Mouse (Mus musculus) WW6 (cell line): ENCODE results near the gene Ccdc69.
A peak's percentile ranks its signal among the peaks of the same experiment; 100 is the strongest.
"Not testable (repeated sequence)": the region's sequence is repeated elsewhere in the genome, so short reads cannot be mapped to it uniquely, and the experiment has no call there.

ENCODE experiments used
- DNase-seq: peaks from one replicate; pipeline ENCODE4 v3.0.0-alpha.2; 2013; ENCODE audit warnings: low read depth, low spot score

Gene Ccdc69

DNA sequence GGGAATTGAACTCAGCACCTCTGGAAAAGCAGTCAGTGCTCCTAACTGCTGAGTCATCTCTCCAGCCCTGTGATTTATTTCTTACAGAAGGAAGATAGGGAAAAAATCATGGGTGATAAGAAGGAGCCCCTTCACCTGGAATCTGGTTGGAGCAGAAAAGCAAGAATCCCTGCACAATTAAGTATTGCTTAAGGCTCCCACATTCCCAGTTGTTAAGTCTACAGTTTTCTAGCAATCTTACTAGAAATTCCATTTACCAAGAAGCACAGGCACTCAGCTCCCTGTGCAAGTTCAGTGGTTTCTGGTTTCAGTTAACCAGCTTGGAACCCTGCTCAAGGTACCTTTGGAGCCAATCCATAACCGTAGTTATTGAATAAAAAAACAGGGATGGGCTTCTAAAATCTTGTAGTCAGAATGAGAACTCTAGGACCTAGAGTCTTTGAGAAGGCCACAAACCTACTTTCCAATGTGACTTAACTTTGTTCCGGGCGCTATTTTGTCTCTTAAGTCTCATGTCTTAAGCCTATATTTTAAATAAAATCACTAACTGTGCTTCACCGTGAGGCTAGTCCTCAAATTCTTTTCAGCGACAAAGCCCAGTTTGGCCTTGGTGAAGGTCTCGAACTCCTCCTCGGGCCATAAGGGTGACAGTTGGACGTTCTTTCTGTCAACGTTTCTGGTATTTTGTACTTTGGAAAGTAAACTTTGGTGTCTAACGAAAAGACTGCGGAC is 19.0 kb upstream of the Ccdc69 start:
- DNase-seq = no peak

DNA sequence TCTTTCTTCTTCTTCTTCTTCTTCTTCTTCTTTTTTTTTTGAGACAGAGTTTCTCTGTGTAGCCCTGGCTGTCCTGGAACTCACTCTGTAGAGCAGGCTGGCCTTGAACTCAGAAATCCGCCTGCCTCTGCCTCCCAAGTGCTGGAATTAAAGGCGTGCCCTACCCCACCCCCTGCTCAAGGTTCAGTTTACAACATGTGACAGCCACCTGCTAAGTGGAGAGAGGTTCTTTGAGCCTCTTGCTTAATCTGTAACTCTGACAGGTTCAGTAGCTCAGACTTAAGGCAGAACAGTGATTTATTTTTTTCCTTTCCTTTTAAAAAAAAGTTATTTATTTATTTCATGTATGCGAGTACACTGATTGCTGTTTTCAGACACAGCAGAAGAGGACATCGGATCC is 18.4 kb upstream of the Ccdc69 start:
- not testable (repeated sequence) for DNase-seq

DNA sequence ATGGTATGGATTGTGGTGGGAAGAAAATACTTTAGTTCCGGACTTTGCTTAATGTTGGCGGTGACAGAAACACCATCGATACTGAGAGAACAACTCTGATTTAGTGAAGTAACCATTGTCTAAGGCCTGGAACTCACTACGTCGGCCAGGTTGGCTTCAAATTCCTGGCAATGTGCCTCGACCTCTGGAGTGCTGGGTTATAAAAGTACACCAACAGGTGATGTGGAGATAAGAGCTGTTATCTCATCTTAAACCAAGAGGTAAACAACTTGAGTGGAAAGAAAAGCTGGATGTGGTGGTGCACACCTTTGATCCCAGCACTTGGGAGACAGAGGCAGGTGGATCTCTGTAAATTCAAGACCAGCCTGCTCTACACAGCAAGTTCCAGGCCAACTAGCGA is 15.2 kb upstream of the Ccdc69 start:
- DNase-seq = no peak

DNA sequence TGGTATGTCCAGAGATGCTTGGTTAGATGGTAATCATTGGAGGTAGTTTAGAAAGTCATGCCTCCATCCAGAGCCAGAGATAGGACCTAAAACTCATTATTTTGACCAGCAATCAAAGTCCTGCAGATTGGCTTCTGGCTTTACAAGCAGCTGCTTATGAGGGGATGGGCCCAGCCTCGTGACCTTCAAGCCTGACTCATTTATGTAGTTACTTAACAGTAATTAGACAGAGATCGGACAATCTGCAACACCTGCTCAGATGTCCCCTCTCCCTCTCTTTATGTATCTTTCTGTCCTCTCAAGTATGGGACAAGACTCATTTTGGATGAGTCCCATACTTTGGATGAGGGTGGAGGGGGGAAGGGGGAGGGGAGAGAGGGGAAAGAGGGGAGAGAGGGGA is 12.0 kb upstream of the Ccdc69 start:
- no peak for DNase-seq

DNA sequence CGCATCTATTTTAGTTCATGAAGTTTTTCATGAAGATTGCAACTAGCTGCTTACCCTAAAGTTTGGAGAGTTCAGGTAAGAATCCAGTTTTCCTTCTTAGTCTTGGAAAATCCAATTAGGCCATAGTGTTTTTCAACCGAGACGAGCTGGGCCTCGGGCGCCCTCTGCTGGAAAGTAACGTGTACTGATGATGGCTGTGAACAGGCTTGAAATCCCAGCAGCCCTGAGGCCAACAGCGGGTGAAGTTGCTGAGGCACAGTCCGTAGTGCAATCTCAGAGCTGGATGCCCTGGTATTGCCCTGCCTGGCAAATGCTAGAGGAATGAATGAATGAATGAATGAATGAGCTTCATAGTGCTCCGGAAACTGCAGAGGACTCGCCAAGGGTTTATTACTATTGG is 9.1 kb upstream of the Ccdc69 start:
- peak; percentile 53 for DNase-seq

DNA sequence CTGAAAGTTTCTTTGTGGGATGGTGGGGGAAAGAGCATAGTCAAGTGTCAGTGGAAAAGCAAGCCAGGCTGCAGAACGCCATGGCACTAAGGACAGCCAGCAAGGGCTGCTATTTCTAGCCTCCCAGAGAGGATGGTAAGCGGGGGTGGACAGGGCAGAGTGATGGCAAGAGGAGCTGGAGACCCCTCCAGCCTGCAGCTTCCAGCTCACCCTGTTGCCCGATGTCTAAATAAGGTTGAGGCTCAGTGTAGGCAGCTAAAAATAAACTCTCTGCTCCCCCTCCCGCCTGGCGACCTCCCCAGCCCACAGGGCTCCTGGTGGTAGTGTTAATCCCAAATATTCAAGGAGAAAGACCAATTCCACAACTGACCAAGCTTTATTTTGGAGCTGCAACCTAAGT is 7.5 kb upstream of the Ccdc69 start:
- no peak for DNase-seq

DNA sequence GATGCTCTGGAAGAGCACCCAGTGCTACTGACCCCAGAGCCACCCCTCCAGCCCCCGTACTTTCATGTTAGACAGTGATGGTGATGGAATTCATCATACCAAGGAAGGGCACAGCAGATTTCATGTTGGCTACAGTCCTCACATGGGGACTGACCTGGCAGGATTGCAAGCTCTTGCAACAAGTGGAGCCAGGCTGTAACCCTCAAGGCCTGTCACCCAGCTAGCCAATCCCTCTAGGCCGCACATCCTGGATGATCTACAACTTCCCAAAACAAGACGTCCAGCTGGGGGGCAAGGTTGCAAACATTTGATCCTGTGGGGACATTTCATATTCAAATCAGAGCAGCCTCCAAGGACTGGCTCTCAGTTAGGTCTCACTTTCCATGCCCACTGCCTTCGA is 6.7 kb upstream of the Ccdc69 start:
- no peak for DNase-seq

DNA sequence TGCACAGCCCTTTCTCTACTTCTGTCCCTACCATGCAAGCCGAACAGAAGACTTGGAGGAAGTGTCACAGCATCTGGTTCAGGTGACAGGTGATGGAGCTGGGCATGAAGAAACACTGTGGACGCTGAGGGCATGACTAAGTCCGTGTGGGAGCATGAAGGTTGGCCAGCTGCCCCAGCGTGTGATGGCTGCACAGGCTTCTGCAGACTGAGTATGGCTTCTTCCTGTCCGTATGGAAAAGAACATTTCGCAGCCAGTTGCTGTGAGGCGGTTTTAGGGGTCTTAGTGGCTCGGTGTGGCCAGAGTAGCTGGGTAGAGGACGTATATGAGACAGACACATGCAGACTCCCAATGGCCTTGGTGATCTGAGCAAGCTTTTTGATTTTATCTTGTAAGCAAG is 3.3 kb upstream of the Ccdc69 start:
- DNase-seq = no peak

DNA sequence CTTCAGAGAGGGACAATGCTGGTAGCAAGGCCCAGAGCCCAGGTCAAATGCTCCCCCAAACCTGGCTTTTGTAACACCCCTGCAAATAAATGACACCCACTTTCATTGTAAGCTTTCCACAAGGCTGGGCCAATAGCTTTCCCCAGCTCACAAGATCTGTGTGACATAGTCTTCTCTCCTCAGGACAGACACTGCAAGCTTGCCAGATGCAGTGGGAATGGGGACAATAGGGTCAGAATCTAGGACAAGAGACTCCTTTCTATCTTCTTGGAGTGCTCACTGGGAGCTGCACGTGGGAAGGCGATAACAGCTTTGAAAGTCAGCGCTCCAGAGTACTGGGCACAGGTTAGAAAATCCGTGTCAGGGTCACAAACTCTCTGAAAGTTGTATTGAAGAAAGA is 1.2 kb upstream of the Ccdc69 start:
- no peak for DNase-seq

DNA sequence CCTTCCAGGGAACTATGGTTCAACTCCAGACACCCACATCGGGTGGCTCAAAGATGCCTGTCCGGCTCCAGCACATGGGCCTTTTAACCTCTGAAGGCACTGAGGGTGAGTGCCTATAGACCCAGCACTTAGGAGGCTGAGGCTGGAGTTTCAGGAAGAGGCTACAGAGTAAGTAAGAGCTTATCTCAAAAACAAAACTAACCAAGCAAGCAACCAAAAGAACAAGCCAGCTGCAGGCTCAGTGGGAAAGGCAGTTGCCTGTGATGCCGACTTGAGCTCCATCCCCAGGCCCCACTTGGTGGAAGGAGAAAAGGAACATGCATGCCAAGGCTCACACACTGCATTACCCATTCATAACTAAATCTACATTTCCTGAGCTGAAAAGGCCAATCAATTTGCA is 571 bp upstream of the Ccdc69 start:
- no peak for DNase-seq

DNA sequence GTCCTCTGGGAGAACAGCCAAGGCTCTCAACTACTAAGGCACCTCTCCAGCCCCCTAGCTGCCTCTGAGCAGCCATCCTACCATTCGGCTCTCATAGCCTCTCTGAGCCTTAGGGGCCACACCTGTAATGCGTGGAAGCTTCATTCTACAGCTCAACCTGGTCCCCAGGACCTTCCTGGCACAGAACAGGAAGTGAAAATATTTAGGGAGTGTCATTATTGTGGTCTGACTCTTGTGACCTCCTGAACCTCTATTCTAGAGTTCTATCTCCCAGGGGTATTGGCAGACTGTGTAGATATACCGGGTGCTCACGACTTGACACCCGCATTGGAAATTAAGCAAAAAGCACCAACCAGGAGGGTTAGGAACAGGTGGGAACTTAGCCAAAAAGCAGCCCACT is 1.7 kb downstream of the Ccdc69 start:
- DNase-seq = no peak

DNA sequence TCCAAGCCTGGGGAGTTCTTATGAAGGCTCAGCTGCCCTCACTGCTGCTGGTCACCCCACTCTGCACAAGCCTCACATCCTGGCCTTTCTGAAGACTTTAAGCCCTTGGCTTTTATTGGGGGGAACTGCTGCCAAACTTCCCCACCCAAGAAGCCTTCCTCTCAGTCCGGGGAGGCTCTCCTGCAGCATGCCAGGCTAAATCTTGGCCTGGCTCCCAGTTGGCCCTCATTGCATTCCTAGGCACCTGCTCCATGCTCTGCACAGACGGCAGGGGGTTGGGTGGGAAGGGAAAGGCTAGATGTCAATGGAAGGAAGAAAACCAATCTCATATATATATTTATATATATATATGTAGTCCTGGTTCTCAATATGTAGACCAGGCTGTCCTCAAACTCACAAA is 2.3 kb downstream of the Ccdc69 start:
- no peak for DNase-seq

DNA sequence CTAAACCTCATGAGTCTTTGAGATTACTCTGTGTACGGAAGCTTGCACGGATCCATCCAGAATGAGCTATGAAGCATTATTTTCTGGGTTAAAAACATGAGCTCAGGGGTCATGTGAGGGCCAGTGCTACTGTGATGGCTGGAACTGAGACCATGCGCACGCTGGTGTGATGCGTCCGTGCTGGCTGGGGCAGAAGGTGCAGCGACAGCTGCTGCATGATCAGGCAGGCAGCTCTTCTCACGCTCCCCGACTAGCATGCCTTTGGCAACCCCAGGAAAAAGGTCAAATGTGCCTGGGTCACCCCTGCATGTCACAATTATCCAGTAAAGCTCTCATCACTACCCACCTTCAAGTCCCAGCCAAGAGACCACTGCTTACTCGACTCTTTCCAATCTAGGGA is 4.7 kb downstream of the Ccdc69 start:
- no peak for DNase-seq

DNA sequence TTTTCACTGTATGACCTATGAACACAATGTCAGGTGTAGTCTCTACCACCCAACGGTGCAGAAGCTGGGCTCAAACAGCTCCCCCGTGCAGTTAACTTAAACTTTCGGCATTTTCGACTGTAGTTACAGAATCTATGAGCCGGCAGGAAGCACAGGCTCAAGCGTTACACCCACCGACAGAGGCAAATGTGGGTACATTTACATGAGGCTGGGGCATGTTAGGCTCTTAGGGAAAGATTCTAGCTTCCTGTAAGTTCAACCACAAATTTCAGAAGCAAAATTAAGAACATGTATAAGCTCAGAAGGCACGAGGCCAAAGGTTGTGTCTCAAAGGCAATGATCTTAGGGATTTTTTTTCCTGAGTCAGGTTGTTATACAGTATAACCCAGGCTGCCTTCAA is 5.5 kb downstream of the Ccdc69 start:
- no peak for DNase-seq

DNA sequence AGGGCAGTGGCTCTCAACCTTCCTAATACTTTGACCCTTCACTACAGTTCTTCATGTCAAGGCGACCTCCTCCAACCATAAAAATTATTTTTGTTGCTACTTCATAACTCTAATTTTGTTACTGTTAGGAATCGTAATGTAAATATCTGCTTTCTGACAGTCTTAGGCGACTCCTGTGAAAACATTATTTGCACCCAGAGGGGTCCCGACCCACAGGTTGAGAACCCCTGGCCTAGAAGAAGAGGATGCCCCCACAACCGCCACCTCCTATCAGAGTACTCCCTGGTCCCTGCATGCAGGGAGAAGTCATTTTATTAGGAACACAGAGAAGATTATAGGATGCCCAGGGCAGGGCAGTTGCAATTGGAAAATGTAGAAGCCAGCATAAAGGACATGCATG is 6.6 kb downstream of the Ccdc69 start:
- DNase-seq = no peak

DNA sequence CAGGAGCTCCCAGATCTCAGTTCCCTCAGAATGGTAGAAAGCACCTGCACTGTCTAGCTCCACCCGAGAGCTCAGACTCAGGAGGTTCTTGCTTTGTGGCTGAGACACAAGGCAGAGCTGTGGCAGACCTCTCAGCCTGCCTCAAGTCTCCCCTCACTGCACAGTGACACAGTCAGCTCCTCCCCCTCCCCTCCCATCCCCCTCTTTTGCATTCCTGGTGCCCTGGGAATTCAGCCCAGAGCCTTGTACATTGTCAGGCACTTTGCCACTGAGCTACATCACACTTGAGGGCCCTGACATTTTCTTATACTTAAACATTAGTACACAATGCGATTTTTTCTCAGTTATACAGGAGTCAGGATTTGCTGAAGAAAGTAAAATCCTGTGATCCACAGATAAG is 8.9 kb downstream of the Ccdc69 start:
- no peak for DNase-seq

DNA sequence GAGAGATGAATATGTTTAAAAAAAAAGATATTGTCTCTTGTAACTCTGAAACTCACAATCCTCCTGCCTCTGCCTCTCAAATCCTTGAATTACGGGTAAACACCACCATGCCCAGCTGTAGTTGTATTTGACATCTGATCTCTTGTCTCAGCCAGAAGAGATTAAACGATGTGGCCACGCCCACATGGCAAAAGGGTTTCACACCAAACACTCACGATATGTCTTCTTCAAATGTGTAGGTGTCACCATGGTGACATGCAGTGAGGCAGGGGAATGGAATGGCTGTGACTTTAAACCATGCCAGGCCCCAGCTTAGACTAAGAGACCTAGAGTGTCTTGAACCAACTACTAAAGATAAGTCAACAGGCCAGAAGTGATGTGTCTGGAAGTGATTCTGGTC is 11.0 kb downstream of the Ccdc69 start:
- no peak for DNase-seq

DNA sequence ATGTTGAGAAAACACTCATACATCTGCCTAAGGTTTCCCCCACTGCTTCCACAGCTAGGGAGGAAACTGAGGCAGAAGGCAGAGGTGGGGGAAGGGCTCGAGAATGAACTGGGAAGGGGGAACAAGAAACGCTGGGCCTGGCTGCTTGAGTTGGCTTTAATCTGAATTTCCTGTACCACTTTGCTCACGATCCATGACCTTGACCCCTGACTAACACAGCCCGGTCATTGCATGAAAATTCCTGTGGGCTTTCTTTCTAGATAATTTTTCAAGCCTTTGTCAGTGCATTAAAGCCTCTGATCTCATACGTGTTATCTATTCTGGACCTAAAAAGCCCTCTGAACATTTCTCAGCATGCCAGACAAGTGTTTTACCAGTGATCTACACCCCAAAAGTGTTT is 15.1 kb downstream of the Ccdc69 start:
- DNase-seq = no peak

DNA sequence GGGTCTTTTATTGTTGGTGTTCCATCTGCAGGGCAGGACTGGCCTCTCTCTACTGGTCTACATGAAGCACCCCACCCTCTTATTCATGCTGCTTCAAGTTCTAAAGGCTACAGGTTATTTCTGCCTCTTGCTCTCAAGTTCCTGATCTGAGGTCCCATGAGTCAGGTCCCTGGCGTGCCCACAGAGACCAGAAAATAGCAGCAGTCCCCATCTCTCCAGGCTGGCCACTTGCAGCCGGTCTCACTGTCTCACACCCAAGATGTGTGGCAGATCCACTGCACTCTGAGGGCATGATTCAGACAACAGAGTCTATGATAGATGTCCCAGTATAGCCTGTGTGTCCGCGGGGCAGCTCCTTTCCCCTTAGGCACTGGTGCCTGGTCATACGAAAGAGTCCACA is 17.1 kb downstream of the Ccdc69 start:
- no peak for DNase-seq

DNA sequence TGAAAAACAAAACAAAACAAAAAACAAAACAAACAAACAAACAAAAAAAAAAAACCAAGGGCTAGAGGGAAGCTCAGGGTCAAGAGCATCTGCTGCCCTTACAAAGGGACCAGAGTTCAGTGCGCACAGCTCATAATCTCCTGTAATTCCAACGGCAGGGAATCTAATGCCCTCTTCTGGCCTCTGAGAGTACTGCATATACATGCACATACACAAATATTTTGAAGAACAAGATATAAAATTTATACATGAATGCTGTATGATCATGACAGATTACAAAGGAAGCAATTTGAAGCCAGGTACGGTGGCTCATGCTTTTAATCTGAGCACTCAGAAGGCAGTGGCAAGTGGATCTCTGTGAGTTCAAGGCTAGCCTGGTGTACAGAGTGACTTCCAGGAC is 20.4 kb downstream of the Ccdc69 start:
- DNase-seq = no peak

DNA sequence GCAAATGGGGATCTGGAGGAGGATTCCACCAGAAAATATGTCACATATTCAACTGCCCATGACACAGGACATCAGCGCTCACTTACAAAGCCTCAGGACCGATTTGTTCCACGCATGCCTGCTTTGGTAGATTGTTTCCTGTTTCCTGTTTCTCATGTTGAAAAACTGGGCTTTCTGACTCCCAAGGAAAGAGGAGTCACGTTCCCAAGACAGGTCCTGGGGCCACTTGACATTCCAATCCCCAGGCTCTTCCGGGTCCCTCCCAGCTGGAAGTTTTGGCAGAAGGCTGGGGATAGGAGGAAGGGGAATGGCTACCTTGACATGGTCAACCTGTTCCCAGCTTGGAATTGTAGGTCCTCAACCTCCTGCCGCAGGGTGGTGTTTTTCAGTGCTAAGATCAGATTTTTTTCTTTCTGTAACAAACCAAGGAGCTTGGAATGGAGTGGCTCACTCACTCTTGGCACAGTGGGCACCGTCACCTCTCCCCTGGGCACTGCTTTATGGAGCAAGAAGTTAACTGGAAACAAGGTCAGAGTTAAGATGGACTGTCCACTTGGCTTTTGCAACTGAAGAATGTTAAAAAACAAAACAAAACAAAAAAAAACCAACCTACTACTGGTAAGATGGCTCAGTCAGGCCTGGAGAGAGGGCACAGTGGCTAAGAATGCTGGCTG is 27.0 kb downstream of the Ccdc69 start:
- DNase-seq = no peak

DNA sequence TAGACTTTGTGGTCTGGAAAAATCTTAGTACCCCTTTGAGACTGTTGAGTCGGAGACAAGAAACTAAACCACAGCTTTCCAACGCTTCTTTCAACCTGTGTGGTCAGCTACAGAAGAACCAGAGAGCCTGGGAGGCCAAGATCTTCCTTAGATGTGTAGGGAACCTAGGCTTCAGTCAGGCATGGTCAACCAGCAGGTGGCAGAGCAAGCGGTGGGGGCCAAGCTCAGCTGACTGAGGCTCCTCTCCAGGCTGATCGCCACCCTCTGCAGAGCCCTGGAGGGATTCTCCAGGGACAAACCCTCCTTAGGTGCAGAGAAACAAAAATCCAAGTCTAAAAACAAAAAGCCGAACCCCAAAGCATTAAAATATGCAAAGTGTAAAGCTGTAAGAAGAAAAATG is 31.3 kb downstream of the Ccdc69 start:
- DNase-seq = no peak

DNA sequence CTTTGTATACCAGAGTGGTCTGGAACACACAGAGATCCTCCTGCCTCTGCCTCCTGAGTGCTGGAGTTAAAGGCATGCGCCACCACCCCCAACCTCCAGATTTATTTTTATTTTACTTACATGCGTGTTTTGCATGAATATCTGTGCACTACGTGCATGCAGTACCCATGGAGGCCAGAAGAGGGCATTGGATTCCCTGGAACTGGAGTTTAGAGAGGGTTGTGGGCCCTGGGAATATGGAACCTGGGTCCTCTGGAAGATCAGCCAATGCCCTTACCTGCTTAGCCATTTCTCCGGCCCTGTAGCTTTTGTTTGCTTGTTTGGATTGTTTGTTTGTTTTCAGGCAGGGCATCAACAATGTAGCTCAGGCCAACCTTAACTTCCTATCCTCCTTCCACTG is 36.6 kb downstream of the Ccdc69 start:
- DNase-seq = peak; percentile 45

DNA sequence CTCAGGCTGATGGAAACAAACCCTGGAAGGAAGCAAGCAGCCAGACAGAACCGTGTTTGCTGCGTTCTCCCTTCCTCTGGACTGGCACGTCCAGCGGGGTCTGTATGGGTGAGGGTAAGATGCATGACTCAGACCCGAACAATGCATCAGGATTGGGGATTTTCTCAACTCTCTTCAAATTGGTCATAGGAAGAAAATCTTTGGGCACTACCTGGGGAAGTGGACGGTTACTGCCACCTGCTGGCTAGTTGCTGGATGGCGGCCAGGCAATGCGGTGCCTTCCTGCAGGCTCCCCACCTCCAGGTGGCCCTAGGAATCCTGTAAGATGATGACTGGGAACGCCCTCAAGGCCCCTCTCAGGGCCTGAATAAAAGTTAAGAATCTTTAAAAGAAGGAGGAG is 38.3 kb downstream of the Ccdc69 start:
- peak; percentile 71 for DNase-seq
